Mouse (Mus musculus) heart, postnatal 25 days (tissue): ENCODE measurements around the gene Akna. TPM values are rescaled to one million over a fixed set of nuclear protein-coding genes. Genes with fewer than 3 reads are reported as not detected.

Experiments used
- DNase-seq: peaks from one replicate; pipeline ENCODE4 v3.0.0; 2022; ENCODE audit warnings: low spot score
- intact Hi-C: fragments of 180-260 bp; cut with DNase I; formaldehyde crosslinking; loops from one replicate; pipeline ENCODE4 v1.15.1; 2025
- total RNA-seq, 2 experiments: library from RNA; stranded (reverse); gene quantifications; 2 replicates each; pipeline ENCODE4 v1.2.3; 2021

The Akna gene
- total RNA-seq, 2 experiments from 2014 or later: 3.5 to 3.7 TPM

DNA sequence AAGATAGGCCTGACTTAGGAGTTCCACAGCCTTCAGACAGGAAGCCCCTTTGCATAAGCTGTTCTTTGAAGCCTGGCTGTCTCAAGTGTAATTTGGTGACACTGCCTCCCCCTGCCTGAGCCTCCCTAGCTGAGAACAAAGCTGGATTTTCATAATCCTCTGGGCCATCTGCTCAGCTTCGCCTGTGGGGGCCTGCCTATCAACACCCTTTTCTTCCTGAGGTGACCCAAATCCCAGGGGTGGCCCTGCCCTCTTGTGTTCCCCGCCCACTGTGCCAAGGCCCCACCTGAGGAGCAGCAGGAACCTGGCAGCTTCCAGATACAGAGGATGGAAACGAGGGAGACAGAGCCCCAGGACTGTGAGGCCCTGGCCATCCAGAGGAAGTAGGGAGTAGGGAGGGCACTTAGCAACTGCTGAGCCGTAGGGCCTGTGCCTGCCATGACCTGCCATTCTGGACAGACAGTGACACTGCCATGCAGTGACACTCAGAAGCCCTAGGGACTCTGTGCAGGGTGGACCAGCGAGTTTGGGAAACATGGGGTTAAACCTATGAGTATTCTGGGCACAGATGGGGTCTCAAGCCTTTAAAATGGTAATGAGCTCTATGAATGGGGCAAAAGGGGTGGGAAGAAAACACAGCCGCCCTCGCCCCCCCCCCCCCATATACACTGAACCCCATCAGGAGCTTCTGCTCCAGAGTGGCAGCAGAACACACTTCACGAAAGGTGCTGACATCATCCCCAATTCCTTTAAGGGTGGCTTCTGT is 13.8 kb downstream of the Akna start:
- DNase-seq: no peak
- intact Hi-C loops: no loop called here

DNA sequence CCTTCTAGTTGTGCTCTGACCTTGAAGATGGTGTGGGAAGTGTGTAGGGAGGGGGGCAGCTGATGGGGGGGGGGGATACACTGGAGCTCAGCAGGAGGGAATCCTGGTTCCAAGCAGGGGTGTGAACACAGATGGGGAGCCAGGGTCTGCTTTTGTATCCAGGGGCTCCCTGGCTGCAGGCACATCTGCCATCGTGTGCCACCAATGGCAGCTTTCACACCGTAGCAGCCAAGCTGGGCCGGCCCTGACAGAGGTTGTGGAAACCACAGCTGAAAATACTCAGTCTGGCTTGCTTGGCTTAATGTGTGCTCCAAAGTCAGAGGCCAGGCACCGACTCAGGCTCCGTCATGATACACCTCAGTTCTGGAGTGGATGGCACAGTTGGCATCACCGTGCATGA is 15.1 kb downstream of the Akna start:
- intact Hi-C loops: no loop called here
- DNase-seq: no peak

DNA sequence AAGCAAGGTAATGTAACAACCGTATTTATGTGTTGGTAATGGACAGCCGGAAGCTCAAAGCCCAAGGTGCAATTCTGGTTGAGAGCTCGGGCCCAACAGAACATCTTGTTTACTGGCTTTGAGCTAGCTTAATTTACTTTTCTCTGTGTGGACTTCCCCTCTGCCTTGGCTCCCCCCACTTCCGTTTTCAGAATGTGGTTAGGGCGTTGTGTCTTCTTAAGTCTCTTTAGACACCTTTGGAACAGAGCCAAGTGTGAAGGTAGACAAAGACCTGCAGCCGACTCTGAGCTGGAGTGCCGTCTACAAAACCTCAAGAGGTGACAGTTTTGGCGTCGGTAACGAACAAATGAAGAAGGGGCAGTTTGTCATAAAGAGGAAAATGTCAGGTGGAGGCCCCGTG is 17.4 kb downstream of the Akna start:
- intact Hi-C loops: no loop called here
- no peak for DNase-seq

DNA sequence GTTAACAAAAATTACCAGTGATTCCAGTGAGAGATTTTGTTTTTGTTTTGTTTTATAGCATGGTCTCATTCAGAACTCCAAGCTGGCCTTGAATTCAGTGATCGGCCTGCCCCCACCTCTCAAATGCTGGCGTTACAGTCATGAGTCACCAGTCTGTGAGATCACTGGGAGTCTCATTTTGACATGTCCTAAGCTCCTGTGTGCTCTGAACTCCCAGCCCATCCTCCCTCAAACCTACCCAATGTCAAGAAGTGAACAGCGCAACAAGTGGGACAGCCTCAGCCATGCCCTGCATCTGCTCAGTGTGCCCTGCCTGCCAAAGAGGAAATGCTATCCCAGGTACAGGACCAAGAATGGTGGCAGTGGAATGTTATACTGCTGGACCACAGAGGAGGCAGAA is 17.9 kb downstream of the Akna start:
- intact Hi-C loops: no loop called here
- DNase-seq: no peak

DNA sequence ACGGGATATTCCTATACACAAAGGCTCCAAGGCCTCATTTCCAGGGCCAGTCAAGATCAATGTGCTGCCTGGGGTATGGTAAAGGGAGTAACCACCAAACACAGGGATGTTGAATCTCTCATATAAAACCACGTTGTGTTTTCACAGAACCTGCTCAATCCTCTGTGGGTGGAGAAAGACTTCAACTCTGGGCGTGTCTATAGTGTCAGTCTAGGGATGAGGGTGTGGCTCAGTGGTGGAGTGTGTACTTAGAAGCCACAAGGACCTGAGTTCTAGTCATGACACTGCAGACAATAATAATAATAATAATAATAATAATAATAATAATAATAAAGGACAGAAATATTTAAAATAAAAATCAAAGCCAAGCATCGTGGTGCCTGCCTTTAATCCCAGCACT is 18.9 kb downstream of the Akna start:
- no peak for DNase-seq
- intact Hi-C loops: no loop called here

DNA sequence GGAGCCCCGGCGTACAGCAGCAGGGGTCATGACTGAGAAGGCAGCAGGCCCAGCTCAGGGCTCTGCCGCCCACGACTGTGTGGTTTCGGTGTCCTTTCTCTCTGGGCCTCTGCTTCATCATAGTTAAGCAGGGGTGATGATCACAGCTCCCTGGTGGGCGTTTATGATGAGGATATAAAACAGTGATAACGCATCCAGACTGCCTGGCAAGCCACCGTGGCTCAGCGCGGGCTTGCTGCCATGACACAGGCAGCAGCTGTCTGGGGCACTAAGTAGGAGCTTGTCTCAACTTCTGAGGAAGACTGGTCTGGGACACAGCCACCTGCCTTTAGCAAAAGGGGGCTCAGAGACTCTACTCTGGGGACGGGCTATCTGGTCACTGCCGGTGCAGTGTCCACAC is 19.7 kb downstream of the Akna start:
- intact Hi-C loops: no loop called here

DNA sequence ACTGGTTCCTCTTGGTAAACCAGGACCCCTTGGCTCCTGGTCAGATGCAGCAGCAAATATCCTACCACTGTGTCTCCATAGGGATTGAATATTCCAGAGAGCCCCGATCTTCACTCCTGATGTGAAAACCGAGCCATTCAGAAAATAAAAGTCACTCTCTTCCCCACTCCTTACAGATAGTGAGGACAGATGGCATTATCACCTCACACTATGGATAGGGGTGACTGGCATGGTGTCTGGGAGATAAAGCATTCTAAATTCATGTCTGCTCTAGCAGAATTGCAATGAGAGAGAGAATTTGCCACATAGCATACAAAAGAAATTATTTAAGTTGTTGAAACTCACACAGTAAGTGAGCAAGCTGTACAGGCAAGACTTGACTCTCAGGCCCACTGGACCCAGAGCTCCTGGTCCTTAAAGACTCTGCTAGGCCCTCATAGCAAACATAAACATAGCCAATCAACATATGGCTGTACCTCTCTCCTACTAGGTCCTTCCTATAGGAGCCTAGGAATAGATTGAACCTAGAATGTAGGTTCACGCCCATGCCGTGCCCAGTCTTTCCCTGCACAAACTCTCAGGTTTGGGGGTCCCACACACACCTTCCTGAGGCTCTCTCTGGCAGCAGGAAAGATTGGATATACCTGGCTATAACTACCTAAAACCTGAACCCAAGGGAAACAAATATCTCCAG is 20.3 kb downstream of the Akna start:
- intact Hi-C loops: no loop called here
- DNase-seq: no peak

More for the DNA sequence above, 19.7 kb downstream of the Akna start:
- DNase-seq: no peak

DNA sequence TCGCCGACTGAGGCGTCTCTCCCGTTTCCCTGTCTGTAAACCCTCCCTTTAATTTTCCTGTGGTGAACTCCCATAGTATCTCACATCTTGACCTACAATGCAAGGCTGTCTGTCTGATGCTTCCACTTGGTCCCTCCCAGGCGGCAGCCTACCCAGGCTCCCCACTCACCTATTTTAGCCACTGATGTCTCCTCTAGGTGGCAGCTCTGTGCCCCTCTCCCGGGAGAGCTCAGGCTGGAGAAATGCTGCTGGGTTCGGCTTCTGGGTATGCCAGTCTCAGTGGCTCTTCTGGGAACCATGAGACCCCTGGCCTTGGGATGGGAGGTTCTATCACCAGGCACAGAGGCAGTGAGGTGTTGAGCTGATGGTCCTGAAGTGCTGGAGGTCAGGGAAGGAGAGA is 25.7 kb downstream of the Akna start:
- intact Hi-C loops: no loop called here

DNA sequence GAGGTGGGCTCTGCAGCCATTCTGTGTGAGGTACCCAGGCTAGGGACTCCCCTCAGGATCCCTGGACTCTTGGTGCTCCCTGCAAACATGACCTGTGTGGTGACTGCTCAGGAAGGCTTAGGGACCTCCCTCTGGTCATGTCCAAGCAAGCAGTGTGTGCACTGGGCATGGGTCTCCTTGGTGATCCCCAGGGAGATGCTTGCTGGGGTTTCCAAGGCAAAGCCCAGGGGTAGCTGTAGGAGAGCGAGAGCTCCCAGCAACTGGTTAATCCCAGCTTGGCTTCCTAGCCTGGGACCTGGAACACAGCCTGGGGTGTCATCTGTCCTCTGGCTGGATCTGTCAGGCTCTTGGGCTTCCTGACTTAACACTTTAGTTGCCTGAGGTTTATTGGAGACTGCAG is 27.8 kb downstream of the Akna start:
- DNase-seq: no peak
- intact Hi-C loops: no loop called here

More for the DNA sequence above, 25.7 kb downstream of the Akna start:
- no peak for DNase-seq

DNA sequence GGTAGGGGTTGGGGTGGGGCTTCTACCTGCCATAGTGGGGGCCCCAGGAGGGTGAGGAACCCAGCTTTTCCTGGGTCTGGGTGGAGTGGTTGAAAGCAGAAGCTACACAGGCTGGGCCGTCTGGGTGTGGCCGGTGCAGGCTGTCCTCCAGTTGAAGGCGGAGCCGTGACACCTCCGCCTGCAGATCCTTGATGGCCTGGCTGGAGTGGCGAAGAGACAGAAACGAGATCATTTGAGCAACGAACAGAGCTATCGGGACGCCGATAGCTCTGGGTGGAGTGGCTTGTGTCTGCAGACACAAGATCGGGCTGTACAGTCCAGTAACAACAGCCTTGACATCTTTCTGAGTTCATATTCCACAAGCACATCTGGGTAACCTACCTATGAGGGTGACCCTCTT is 28.8 kb downstream of the Akna start:
- no peak for DNase-seq
- intact Hi-C loops: loop anchor here (5.0 kb wide), 1 partner anchor 123 kb away; the partner anchor contains the start of gene Whrn

DNA sequence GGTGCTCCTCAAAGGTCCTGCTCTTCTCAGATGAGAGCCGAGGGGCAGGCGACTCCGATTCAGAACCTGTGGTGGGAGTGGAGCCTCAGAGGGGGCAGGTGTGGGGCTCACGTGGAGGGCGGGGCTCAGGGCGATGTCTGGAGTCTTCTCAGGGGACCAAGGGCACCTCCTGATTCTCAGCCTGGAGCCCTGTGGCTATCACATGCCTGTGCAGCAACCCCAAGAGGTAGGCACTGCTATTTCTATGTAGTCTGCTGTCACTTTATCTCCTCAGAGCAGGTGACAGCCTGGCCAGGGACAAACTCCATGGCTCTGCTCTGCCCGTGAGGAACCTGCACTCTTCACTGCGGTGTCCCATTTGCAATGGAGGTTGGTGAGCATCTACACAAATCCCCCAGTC is 29.8 kb downstream of the Akna start:
- intact Hi-C loops: loop anchor here (5.0 kb wide), 1 partner anchor 124 kb away; the partner anchor contains the start of gene Whrn
- DNase-seq: no peak

DNA sequence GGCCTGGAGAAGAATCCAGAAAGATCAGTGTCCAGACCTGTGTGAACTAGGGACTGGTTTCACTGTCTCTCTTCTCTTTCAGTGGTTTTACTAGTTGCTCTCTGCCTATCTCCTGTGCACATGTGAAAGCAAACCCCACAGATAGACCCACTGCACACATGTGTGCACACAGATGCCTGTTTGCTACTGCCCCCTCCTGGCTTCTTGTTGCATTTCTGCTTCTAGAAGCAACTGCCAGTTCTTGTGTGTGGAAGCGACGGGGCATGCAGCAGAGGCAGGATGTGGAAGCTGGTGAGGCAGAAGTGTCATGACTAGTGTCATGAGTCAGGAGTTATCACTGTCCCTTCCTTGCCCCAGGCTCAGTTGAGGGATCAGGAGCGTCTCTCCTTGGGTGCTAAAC is 31.3 kb downstream of the Akna start:
- intact Hi-C loops: loop anchor here (5.0 kb wide), 1 partner anchor 125 kb away; the partner anchor contains the start of gene Whrn
- DNase-seq: no peak

DNA sequence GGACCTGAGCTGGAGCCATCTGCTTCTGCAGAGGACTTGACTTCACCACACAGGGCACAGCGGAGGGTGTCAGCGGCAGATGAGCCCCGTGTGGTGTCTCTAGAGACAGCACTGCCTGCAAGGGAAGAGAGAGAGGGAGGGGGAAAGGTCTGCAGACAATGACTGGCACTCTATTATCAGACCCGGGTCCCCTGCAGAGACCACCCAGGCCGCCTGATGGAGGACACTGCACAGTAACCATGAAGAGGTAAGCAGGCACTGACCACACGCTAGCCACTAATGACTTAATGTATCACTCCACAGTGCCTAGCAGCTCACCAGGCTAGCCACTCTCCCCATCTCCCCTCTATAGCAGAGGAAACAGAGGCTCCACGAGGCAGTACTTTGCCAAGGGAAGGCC is 32.3 kb downstream of the Akna start:
- DNase-seq: no peak
- intact Hi-C loops: loop anchor here (5.0 kb wide), 1 partner anchor 126 kb away; the partner anchor contains the start of gene Whrn

DNA sequence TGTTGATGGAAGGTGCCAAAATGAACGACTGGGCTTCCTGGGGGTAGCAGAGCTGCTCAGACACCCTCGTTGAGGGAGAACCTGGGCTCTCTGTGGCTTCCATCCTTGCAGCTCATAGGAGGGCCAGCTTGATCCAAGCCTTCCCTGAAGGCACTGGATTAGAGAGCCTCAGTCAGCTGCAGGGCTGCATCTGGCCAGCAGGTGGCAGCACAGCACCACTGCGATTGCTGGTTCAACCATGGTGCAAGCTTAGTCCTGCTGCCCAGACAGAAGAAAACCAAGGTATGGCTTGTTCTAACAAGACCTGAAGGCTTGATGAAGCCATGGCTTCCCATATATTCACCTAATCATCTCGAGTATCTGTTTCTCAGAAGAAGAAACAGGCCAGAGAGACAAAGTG is 34.6 kb downstream of the Akna start:
- DNase-seq: peak; percentile 49
- intact Hi-C loops: loop anchor here (2.0 to 5.0 kb wide), 3 partner anchors 40 to 579 kb away; no protein-coding TSS in a partner anchor

DNA sequence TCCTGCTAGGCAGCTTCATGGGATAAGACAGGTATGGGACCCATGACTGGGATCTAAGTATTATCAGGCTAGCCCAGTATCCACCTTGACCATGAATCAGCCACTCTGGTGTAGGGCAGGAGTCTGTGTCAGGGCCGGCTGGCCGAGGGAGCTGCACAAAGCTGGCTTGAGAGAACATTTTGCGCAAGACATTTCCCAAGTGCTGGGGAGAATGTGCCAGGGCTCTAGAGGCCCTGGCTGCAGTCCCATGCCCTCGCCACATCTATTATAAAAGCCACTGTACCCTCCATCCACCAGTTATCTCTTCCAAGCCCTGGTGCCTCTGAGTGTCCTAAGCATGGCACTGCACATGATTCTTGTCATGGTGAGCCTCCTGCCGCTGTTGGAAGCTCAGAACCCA is 41.0 kb downstream of the Akna start, which contains the start of gene Orm2:
Orm2 (plus strand) TSS at position 300 of the 400 bp plus-strand sequence.
- intact Hi-C loops: no loop called here
- DNase-seq: no peak

DNA sequence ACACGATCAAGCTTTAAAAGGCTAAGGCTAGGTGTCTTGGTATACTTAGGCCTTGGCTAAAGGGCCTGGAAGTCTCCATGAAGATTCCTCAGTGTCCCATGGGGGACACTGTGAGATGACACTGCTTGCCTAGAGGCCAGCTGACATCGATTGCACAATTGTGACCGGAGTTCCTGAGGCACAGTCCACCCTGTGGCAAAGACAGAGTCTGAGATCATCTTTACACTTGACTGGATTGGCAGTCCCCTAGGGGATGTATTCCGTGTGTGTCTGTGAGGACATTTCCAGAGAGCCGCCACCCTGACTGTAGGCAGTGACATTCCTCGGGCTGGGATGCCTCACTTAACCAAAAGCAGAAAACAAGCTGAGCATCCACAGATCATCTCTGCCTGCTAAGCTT is 43.3 kb downstream of the Akna start:
- DNase-seq: no peak
- intact Hi-C loops: no loop called here

DNA sequence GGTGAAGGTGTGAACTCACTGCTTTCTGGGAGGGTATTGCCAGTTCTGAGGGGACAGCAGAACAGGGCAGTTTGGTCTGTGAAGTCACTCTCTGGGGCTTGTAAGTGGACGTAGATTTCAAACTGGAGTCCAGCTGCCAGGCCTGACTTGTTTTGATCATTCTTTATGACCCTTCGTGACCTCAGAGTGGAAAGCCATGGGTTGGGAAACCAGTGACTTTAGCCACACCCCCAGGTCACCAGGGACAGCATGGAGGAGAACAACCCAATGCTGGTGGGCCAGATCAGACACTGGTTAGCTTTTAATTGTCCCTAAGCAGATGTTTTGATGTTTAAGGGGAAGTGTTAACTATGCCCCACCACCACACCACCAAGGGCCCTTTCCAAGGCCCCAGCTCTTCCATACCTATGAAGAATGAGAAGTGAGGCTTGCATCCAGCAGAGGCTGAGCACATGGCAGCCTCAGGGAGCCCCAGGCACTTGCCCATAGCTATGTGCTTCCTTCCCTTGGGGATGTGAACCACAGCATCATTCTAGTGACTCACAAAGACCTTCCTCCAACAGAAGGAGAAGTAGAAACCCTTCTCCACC is 46.1 kb downstream of the Akna start:
- intact Hi-C loops: no loop called here
- DNase-seq: no peak

DNA sequence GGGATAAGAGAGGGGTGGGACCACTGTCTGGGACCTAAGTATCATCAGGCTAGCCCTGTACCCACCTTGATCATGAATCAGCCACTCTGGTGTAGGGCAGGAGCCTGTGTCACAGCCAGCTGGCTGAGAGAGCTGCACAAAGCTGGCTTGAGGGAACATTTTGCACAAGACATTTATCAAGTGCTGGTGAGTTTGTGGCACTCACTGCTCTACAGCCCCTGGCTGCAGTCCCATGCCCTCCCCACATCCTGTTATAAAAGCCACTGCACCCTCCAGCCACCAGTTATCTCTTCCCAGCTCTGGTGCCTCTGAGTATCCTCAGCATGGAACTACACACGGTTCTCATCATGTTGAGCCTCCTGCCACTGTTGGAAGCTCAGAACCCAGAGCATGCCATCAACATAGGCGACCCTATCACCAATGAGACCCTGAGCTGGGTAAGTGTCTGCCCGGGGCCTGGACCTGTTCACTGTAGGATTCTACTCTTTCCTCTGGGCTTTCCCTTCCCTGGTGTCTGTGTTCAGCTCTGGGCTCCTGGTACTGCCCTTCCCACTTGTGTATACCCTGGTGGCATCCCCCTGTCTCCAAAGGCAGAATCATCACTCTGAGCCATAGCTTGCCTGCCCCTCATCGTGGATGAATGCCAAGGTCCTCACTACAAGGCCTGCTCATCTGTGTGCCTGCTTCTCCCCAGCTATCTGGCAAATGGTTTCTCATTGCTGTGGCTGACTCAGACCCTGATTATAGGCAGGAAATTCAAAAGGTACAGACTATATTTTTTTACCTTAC is 47.1 kb downstream of the Akna start, which contains the start of gene Orm3:
Orm3 (plus strand) TSS at position 286 of the 789 bp plus-strand sequence.
- intact Hi-C loops: no loop called here

DNA sequence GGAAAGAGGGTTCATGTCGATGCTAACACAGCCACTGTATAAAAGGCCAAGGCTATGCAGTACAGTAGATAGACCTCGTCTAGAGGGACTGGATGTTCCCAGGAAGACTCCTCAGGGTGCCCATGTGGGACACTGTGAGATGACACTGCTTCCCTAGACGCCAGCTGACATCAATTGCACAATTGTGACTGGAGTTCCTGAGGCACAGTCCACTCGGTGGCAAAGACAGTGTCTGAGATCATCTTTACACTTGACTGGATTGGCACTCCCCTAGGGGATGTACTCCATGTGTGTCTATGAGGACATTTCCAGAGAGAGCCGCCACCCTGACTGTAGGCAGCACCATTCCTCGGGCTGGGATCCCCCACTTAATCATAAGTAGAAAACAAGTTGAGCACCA is 54.6 kb downstream of the Akna start:
- intact Hi-C loops: no loop called here
- no peak for DNase-seq

More for the DNA sequence above, 47.1 kb downstream of the Akna start, which contains the start of gene Orm3:
- DNase-seq: peak; percentile 40

DNA sequence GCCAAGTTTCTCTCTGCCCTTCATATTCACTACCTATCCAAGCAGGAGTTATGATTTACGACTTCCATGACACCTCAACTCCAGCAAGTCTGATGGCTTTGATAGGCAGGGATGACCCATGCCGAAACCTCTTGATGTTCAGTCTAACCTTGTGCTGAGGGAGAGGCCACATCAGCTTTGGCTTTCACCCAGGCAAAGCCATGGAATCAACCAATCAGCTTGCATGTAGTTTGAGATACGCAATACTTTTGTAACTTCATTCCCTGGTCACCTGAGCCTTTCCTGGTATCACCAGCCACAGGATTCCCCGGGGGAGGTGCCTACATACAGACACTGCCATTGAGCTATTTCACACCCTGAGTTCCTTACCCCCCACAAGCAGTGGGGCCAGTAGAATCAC is 56.5 kb downstream of the Akna start:
- intact Hi-C loops: no loop called here
- no peak for DNase-seq
